Mouse (Mus musculus) lung, adult 2 months (tissue): ENCODE results near the gene Slc25a26. TPM values are rescaled to one million over a fixed set of nuclear protein-coding genes. Genes with fewer than 3 reads are reported as not detected.

ENCODE experiments used
- DNase-seq: peaks from one replicate; pipeline ENCODE4 v3.0.0; 2022
- H3K4me1 ChIP-seq: fragments of 200-500 bp; 2 replicates; pipeline ENCODE4 v1.6.1; 2011; ENCODE audit warnings: low read length; ENCODE audit not compliant: control insufficient read depth, insufficient read depth
- H3K4me3 ChIP-seq: fragments of 200-500 bp; replicated peaks from 2 replicates; pipeline ENCODE3; 2011; ENCODE audit warnings: low read depth, mild to moderate bottlenecking, control low read depth, low read length; ENCODE audit errors: extremely low read depth
- CTCF ChIP-seq: fragments of 200-500 bp; IDR thresholded peaks from 2 replicates; pipeline ENCODE4 v1.5.1; 2011; ENCODE audit warnings: mild to moderate bottlenecking, low read length, control low read depth; ENCODE audit not compliant: insufficient read depth
- POLR2A ChIP-seq: fragments of 200-500 bp; IDR thresholded peaks from 2 replicates; pipeline ENCODE4 v1.6.1; 2011; ENCODE audit warnings: low read depth, mild to moderate bottlenecking, control low read depth, low read length, borderline replicate concordance; ENCODE audit errors: extremely low read depth
- WGBS: fragments of 180-500 bp; shearing (Covaris S2); methylation state at CpG from one replicate; pipeline ENCODE4 v1.1.7; 2018; 5-methylcytosine and 5-hydroxymethylcytosine counted together
- polyA plus RNA-seq: library from polyadenylated mRNA; depleted of rRNA; stranded (reverse); fragments of >200 nt; gene quantifications from 2 replicates; pipeline ENCODE4 v1.2.3, GENCODE M21; 2012

The Slc25a26 gene
- polyA plus RNA-seq, 1 experiment: 5.7 TPM

- Histone ChIP-seq H3K4me1 (no peaks in the 10 kb centered on the region), H3K4me3 (no peak overlapping the region)
- WGBS: 80% methylated on average over 8 of the region's 8 CpGs
- TF ChIP-seq CTCF (no peak), POLR2A (no peak)
- DNase-seq: no peak
These were observed 77.9 kb downstream of the Slc25a26 start for GRCm38 (mm10) chr6:94577991-94578390.

DNA sequence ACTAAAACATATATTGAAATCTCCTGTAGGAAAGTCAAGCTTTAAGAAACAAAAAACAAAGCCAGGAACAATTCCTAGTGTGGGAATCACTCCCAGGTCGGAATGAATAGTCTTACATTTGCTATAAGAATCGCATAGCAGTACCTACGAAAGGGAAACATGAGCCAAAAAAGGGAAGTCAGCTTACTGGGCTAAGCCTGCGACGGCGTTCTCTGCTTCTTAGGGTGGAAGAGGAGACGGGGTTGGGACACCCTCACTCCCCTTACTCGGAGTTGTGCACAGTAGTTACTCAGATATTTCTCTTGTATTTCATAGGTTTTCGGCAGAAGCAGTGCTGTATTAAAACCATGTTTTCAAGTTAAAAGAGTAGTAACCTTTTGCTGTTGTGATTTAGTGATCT, 81.9 kb downstream of the Slc25a26 start:
- Histone ChIP-seq H3K4me3 (no peak overlapping the region), H3K4me1 (no peaks in the 10 kb centered on the region)
- no peak for DNase-seq
- TF ChIP-seq CTCF (no peak), POLR2A (no peak)
- WGBS: 75% methylated on average over 9 of the region's 9 CpGs

DNA sequence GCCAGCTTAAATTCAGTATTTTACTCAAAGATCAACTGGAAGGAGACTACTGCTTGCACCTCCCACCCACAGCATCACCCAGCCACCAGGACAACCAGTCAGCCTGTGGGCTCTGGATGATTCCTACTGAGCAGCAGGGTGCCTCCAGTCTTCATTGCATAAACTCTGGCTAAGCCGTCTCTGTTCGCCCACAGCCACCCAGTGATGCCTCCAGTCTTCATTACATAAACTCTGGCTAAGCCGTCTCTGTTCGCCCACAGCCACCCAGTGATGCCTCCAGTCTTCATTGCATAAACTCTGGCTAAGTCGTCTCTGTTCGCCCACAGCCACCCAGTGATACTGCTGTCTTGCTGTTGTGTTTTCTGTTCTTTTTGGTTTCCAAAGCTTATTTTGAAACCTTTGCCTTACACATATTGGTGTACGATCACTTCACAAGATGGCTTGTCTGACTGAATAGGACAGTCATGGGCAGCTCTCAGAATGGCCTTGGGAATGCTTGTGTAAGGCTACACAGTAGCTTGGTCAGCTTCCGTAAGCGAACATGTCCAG, 84.1 kb downstream of the Slc25a26 start:
- TF ChIP-seq CTCF: no peak
- TF ChIP-seq POLR2A: no peak
- WGBS: 96% methylated on average over 9 of the region's 9 CpGs
- Histone ChIP-seq H3K4me1 (no peaks in the 10 kb centered on the region), H3K4me3 (no peak overlapping the region)
- DNase-seq: no peak

DNA sequence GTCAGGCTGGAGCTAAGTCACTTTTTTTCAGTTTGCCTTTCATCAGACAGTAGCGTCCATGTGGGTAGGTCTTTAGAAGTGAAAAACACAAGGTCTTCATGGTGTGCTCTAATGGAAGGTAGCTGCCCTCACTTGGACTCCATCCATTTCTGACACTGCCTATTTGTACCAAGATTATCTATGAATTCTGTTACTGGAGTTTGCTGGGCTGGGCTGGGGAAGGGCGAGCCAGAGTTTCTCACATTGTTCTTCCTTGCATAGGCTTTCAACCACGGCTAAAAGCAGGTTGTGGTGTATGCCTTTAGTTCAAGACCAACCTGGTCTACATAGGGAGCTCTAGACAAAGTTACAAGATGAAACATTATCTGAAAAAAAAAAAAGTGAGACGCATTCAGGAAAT, 84.8 kb downstream of the Slc25a26 start:
- Histone ChIP-seq H3K4me1 (no peaks in the 10 kb centered on the region), H3K4me3 (no peak overlapping the region)
- no peak for TF ChIP-seq CTCF
- DNase-seq: no peak
- 85% methylated on average over 4 of the region's 4 CpGs for WGBS

- TF ChIP-seq CTCF (no peak), POLR2A (no peak)
- DNase-seq: no peak
- 61% methylated on average over 4 of the region's 4 CpGs for WGBS
- Histone ChIP-seq H3K4me3 (no peak overlapping the region), H3K4me1 (no peaks in the 10 kb centered on the region)
These were observed 88.2 kb downstream of the Slc25a26 start for GRCm38 (mm10) chr6:94588365-94588764.

GRCm38 (mm10) chr6:94592243-94592642, 92.1 kb downstream of the Slc25a26 start:
- Histone ChIP-seq H3K4me1 (no peaks in the 10 kb centered on the region), H3K4me3 (no peak overlapping the region)
- no peak for TF ChIP-seq POLR2A
- 26% methylated on average over 8 of the region's 8 CpGs for WGBS
- no peak for DNase-seq

GRCm38 (mm10) chr6:94592710-94593109, 92.6 kb downstream of the Slc25a26 start:
- no peak for TF ChIP-seq POLR2A
- TF ChIP-seq CTCF: no peak
- DNase-seq: no peak
- 32% methylated on average over 4 of the region's 4 CpGs for WGBS

GRCm38 (mm10) chr6:94594096-94594665, 94.0 kb downstream of the Slc25a26 start:
- Histone ChIP-seq H3K4me3 (no peak overlapping the region), H3K4me1 (no peaks in the 10 kb centered on the region)
- WGBS: 80% methylated on average over 6 of the region's 6 CpGs
- no peak for DNase-seq
- no peak for TF ChIP-seq CTCF
- no peak for TF ChIP-seq POLR2A

More at GRCm38 (mm10) chr6:94592710-94593109, 92.6 kb downstream of the Slc25a26 start:
- no peaks in the 10 kb centered on the region for H3K4me1 ChIP-seq
- H3K4me3 ChIP-seq: no peak overlapping the region

- H3K4me1 ChIP-seq: no peaks in the 10 kb centered on the region
- WGBS: 79% methylated on average over 11 of the region's 11 CpGs
- no peak for DNase-seq
- no peak overlapping the region for H3K4me3 ChIP-seq
- TF ChIP-seq CTCF: no peak
- no peak for TF ChIP-seq POLR2A
These were observed 94.6 kb downstream of the Slc25a26 start for GRCm38 (mm10) chr6:94594711-94595110.

DNA sequence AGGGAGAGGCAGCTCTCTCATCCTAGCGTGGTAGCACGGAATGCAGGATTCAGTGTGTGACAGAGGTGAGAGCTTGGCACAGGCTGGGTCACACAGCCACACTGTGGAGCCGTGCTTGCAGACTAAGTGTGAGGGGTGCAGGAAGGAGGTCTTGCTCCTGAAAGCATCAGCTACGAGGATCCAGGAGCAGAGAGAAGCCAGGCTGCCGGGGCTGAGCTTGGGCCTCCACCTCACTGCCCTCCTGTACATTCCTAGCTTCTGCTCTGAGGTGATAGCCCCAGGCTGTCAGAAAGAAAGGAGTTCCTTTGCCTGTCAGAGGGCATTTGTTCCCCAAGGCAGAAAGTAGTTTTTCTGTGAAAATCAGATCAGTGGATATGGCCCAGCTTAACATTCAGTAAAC, 95.1 kb downstream of the Slc25a26 start:
- Histone ChIP-seq H3K4me3 (no peak overlapping the region), H3K4me1 (no peaks in the 10 kb centered on the region)
- DNase-seq: no peak
- TF ChIP-seq POLR2A: no peak
- no peak for TF ChIP-seq CTCF
- 84% methylated on average over 5 of the region's 5 CpGs for WGBS
